In the genomic region with DNA sequence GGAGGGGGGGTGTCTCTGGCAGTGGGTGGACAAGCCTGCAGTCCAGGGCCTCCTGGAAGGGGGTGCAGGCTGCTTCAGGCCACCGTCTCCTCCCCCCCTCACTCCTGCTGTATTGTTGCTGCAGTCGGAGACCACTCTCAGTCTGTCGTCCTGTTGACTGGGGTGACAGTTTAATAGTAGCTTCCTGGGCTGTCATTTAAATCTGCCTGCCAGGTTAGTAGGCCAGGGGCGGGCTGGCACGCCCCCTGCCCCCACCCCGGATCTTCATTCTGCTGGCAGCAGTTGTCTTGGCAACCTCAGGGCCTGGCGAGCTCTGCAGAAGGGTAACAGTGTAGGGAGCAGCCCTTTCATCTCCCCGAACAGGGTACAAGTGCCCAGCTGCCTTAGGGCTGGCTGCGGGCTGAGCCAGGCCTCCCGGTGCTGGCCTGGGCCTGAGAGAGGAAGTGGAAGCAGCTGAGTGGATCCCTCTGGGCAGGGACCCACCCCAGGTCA, we compare ENCODE assay signal across 11 mouse cellular contexts. TPM values are rescaled to one million over a fixed set of nuclear protein-coding genes. Genes with fewer than 3 reads are reported as not detected.
DNase-seq lines count a peak whose midpoint lies in the region; ATAC-seq and TF ChIP-seq lines count a peak whose summit lies in the region.
"Had no signal": no experiment of that assay in that cellular context is flagged by ENCODE, and none has a peak within 500 bp of the region (broad histone marks: within the 10 kb centered on the region; RNA-seq: fewer than 3 reads in every experiment).

No protein-coding gene starts in this region.

- 0 out of 2 replicates have a peak overlapping the region, but pooled peaks have one; percentile 19 for H3K9ac ChIP-seq in embryonic facial prominence, embryonic 12.5 days
- peak overlapping the region; percentile 10; the same call in 1 of the 2 replicates for H3K9ac ChIP-seq in hindbrain, embryonic 15.5 days
- peak overlapping the region; percentile 44; the same call in 1 of the 2 replicates for H3K9ac ChIP-seq in midbrain, postnatal 0 days (replicated peaks; ENCODE audit: low read length, poor library complexity, severe bottlenecking)
- H3K9ac ChIP-seq: lung, embryonic 15.5 days had no signal

- ATAC-seq in embryonic facial prominence, embryonic 12.5 days (ENCODE audit: insufficient number of reproducible peaks, insufficient read depth, low FRiP score, low TSS enrichment) = no peak
- ATAC-seq in hindbrain, embryonic 15.5 days (ENCODE audit: low FRiP score, low read depth) = peak; percentile 80
- ATAC-seq in midbrain, postnatal 0 days (ENCODE audit: low FRiP score) = peak; percentile 70
- no peak for ATAC-seq in activated CD4-positive, CD25-positive, alpha-beta regulatory T cell, adult 4 months
- ATAC-seq: Patski had no signal

- DNase-seq in layer of hippocampus, adult 8-10 months (ENCODE audit: low spot score in 2 of 2) = peak; percentile 29 to 66
- DNase-seq in layer of hippocampus, adult 18-20 months (ENCODE audit: low spot score in 2 of 2) = no peak
- DNase-seq in midbrain, postnatal 0 days (ENCODE audit: low spot score) = peak; percentile 84
- DNase-seq in spleen, adult 12 weeks (ENCODE audit: low spot score) = no peak
- no peak for DNase-seq in kidney, adult 2 months

- no peaks in the 10 kb centered on the region for H3K9me3 ChIP-seq in embryonic facial prominence, embryonic 12.5 days
- H3K9me3 ChIP-seq in hindbrain, embryonic 15.5 days = no peaks in the 10 kb centered on the region
- no peaks in the 10 kb centered on the region for H3K9me3 ChIP-seq in midbrain, postnatal 0 days (ENCODE audit: low read length)
- H3K9me3 ChIP-seq: lung, embryonic 15.5 days had no signal

- H3K4me2 ChIP-seq in embryonic facial prominence, embryonic 12.5 days (replicated peaks) = no peak overlapping the region
- H3K4me2 ChIP-seq in hindbrain, embryonic 15.5 days = 0 out of 2 replicates have a peak overlapping the region, but pooled peaks have one; percentile 8
- H3K4me2 ChIP-seq in midbrain, postnatal 0 days (ENCODE audit: low read depth, low read length, poor library complexity, severe bottlenecking) = peak overlapping the region; percentile 29; the same call in 1 of the 2 replicates
- H3K4me2 ChIP-seq: lung, embryonic 15.5 days had no signal

- no peak for TF ChIP-seq CTCF in midbrain, postnatal 0 days (IDR thresholded peaks at IDR 0.05)
- TF ChIP-seq CTCF in kidney, adult 2 months (conservative IDR thresholded peaks at IDR 0.05; ENCODE audit: insufficient read depth, insufficient read length, low read depth, low read length) = no peak

- H3K4me3 ChIP-seq in embryonic facial prominence, embryonic 12.5 days = no peak overlapping the region
- no peak overlapping the region for H3K4me3 ChIP-seq in hindbrain, embryonic 15.5 days
- no peak overlapping the region for H3K4me3 ChIP-seq in midbrain, postnatal 0 days (ENCODE audit: low read depth, low read length)
- no peak overlapping the region for H3K4me3 ChIP-seq in kidney, adult 2 months (ENCODE audit: insufficient read depth, low read depth, low read length)
- H3K4me3 ChIP-seq: lung, embryonic 15.5 days had no signal

- TF ChIP-seq POLR2A in kidney, adult 2 months (IDR thresholded peaks at IDR 0.05; ENCODE audit: low read depth, low read length) = no peak

- H3K27ac ChIP-seq in embryonic facial prominence, embryonic 12.5 days = no peak overlapping the region
- peak overlapping the region; percentile 75 for H3K27ac ChIP-seq in hindbrain, embryonic 15.5 days (replicated peaks)
- peak overlapping the region; percentile 63 for H3K27ac ChIP-seq in midbrain, postnatal 0 days (ENCODE audit: low read depth, low read length)
- no peak overlapping the region for H3K27ac ChIP-seq in kidney, adult 2 months (ENCODE audit: insufficient read depth, low read depth, low read length)
- H3K27ac ChIP-seq: lung, embryonic 15.5 days had no signal

- H3K36me3 ChIP-seq in embryonic facial prominence, embryonic 12.5 days = no peaks in the 10 kb centered on the region
- no peaks in the 10 kb centered on the region for H3K36me3 ChIP-seq in hindbrain, embryonic 15.5 days
- H3K36me3 ChIP-seq in midbrain, postnatal 0 days (ENCODE audit: insufficient read depth, low read length) = peaks cover 4% of the 10 kb centered on the region; the same call in 1 of the 2 replicates
- no peaks in the 10 kb centered on the region for H3K36me3 ChIP-seq in kidney, adult 2 months (ENCODE audit: control insufficient read depth, insufficient read depth, low read length)
- H3K36me3 ChIP-seq: lung, embryonic 15.5 days had no signal

- H3K4me1 ChIP-seq in embryonic facial prominence, embryonic 12.5 days = peaks cover 23% of the 10 kb centered on the region
- H3K4me1 ChIP-seq in hindbrain, embryonic 15.5 days (replicated peaks) = peaks cover 98% of the 10 kb centered on the region
- H3K4me1 ChIP-seq in midbrain, postnatal 0 days (ENCODE audit: insufficient read depth, low read length) = peaks cover 46% of the 10 kb centered on the region
- H3K4me1 ChIP-seq in kidney, adult 2 months (ENCODE audit: control insufficient read depth, insufficient read depth, low read length) = no peaks in the 10 kb centered on the region

- H3K27me3 ChIP-seq in embryonic facial prominence, embryonic 12.5 days = no peaks in the 10 kb centered on the region
- H3K27me3 ChIP-seq in hindbrain, embryonic 15.5 days = no peaks in the 10 kb centered on the region
- no peaks in the 10 kb centered on the region for H3K27me3 ChIP-seq in midbrain, postnatal 0 days (ENCODE audit: insufficient read depth, low read length)
- H3K27me3 ChIP-seq in kidney, adult 2 months (replicated peaks; ENCODE audit: control insufficient read depth, insufficient read depth, low read length) = no peaks in the 10 kb centered on the region
- H3K27me3 ChIP-seq: lung, embryonic 15.5 days; Patski had no signal

- WGBS in embryonic facial prominence, embryonic 12.5 days = 28% methylated on average over 10 of the region's 10 CpGs
- WGBS in hindbrain, embryonic 15.5 days = 7% methylated on average over 10 of the region's 10 CpGs
- 12% methylated on average over 10 of the region's 10 CpGs for WGBS in midbrain, postnatal 0 days
- WGBS in kidney, adult 2 months = 30% methylated on average over 10 of the region's 10 CpGs

RNA-seq across cellular contexts. Expression of a gene that starts 26.7 kb away (rescaled TPM):
- 100 to 1,000 TPM in 1 of 4 experiments, 10 to 100 TPM in 3; 82.8 to 103 (median 94.8) TPM for total RNA-seq in layer of hippocampus, adult 8-10 months (2022)
- 10 to 100 TPM; 87.2 to 98.0 TPM for total RNA-seq in layer of hippocampus, adult 18-20 months (2021)
- 6.2 and 7.2 TPM in 2 replicates for polyA plus RNA-seq in embryonic facial prominence, embryonic 12.5 days (2016; fragmentation: Nextera tagmentation; extraction: Ambion mirVana)
- 60.2 and 60.6 TPM in 2 replicates for polyA plus RNA-seq in hindbrain, embryonic 15.5 days (2015; fragmentation: Nextera tagmentation; extraction: Ambion mirVana)
- 74.1 and 78.5 TPM in 2 replicates for total RNA-seq in midbrain, postnatal 0 days (2014; rRNA removed)
- 31.9 and 35.2 TPM in 2 replicates for polyA plus RNA-seq in midbrain, postnatal 0 days (2015; fragmentation: Nextera tagmentation; extraction: Ambion mirVana)
- 1 to 10 TPM; 1.6 to 2.1 TPM for polyA plus RNA-seq in activated CD4-positive, CD25-positive, alpha-beta regulatory T cell, adult 4 months (2017; shearing (Covaris generic))
- polyA plus RNA-seq in kidney, adult 2 months (2012; rRNA removed) = 2.8 and 3.6 TPM in 2 replicates
- total RNA-seq: gastrocnemius, adult 8-10 months had no signal

RNA-seq across cellular contexts. Expression of a gene that starts 50.8 kb away (rescaled TPM):
- 10 to 100 TPM; 33.5 to 41.2 (median 38.7) TPM for total RNA-seq in layer of hippocampus, adult 8-10 months (2022)
- total RNA-seq in layer of hippocampus, adult 18-20 months (2021) = 10 to 100 TPM; 39.4 to 40.3 TPM
- 217 and 223 TPM in 2 replicates for polyA plus RNA-seq in embryonic facial prominence, embryonic 12.5 days (2016; fragmentation: Nextera tagmentation; extraction: Ambion mirVana)
- polyA plus RNA-seq in hindbrain, embryonic 15.5 days (2015; fragmentation: Nextera tagmentation; extraction: Ambion mirVana) = 98.8 and 117 TPM in 2 replicates
- 44.5 and 45.3 TPM in 2 replicates for total RNA-seq in midbrain, postnatal 0 days (2014; rRNA removed)
- 117 and 124 TPM in 2 replicates for polyA plus RNA-seq in midbrain, postnatal 0 days (2015; fragmentation: Nextera tagmentation; extraction: Ambion mirVana)
- polyA plus RNA-seq in activated CD4-positive, CD25-positive, alpha-beta regulatory T cell, adult 4 months (2017; shearing (Covaris generic)) = 100 to 1,000 TPM; 132 to 135 TPM
- polyA plus RNA-seq in kidney, adult 2 months (2012; rRNA removed) = 43.9 and 68.8 TPM in 2 replicates

Comparison
In these comparisons a context has a peak if more than half of its experiments do, and no peak if none do; other contexts are left out.
1. DNase-seq: peak in layer of hippocampus, adult 8-10 months (2 of 2) and midbrain, postnatal 0 days (single experiment); none in layer of hippocampus, adult 18-20 months (0 of 2), spleen, adult 12 weeks (single experiment) and kidney, adult 2 months (single experiment).
2. ATAC-seq: peak in hindbrain, embryonic 15.5 days (single experiment) and midbrain, postnatal 0 days (single experiment); none in embryonic facial prominence, embryonic 12.5 days (single experiment) and activated CD4-positive, CD25-positive, alpha-beta regulatory T cell, adult 4 months (single experiment).
3. H3K27ac ChIP-seq: peak in hindbrain, embryonic 15.5 days (single experiment) and midbrain, postnatal 0 days (single experiment); none in embryonic facial prominence, embryonic 12.5 days (single experiment) and kidney, adult 2 months (single experiment).
4. Peak in every context shown above with its lines, with median percentiles within 50 percentile points of each other: H3K9ac ChIP-seq.